Mouse (Mus musculus): Measurements from ENCODE around the gene Plch2. TPM values are rescaled to one million over a fixed set of nuclear protein-coding genes. Genes with fewer than 3 reads are reported as not detected.
A peak's percentile ranks its signal among the peaks of the same experiment; 100 is the strongest.

Plch2 gene
- polyA plus RNA-seq, 1 experiment from 2014 or later, result 17.0 TPM

DNA sequence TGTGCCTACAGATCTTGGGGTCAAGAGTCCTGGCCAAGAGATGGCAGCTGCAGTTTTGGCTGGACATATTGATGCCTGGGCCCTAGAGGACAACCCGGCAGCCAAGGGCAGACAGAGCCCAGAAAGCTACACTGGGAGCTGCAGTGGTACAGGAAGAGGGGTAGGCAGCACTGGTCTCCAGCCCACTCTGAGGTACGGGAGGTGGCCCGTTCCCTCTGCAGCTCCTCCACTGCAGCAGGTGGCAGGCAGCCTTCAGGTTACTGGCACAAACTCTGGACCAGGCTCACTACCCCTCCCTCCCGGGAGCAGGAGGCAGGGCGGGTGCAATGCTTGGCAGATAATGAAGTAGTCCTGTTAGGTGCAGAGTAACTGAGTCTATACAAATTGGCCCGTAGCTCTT is 15.9 kb downstream of the Plch2 start:
- ATAC-seq, result no peak
- Histone ChIP-seq H3K9ac (ENCODE audit: low read depth, low read length) (peak overlapping the region; percentile 58; the same call in 1 of the 2 replicates), H3K27me3 (replicated peaks; ENCODE audit: control insufficient read depth, insufficient read depth, low read length) (peaks cover 15% of the 10 kb centered on the region), H3K9me3 (ENCODE audit: control insufficient read depth, low read length) (no peaks in the 10 kb centered on the region), H3K27ac (ENCODE audit: low read depth, low read length) (no peak overlapping the region), H3K4me3 (ENCODE audit: low read length) (peak overlapping the region; percentile 22), H3K36me3 (ENCODE audit: control insufficient read depth, insufficient read depth, low read length) (no peaks in the 10 kb centered on the region), H3K4me1 (ENCODE audit: control insufficient read depth, insufficient read depth, low read depth, low read length) (peaks cover 32% of the 10 kb centered on the region), H3K4me2 (ENCODE audit: low read length) (peak overlapping the region; percentile 51)
- WGBS, result 41% methylated on average over 6 of the region's 6 CpGs

DNA sequence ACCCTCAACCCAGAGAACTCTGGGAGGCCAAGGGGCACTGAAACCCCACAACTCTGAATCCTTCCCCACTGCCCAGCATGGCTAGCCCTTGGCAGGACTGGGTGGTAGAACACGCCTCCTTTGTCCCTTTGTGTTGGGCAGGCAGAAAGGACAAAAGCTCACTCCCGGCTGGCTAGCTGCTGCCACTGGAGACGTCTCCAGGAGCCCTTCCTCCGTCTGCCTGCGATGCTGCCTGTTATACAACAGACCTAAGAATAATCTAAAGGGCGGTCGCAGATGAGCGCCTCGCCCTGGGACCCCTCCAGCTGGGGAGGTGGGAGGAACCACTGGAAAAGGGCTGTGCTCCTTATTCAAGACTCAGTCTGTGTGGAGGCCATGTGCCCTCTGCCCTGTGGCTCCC is 16.4 kb downstream of the Plch2 start:
- H3K9ac ChIP-seq (ENCODE audit: low read depth, low read length), result peak overlapping the region; percentile 58
- peaks cover 15% of the 10 kb centered on the region for H3K27me3 ChIP-seq (replicated peaks; ENCODE audit: control insufficient read depth, insufficient read depth, low read length)
- H3K9me3 ChIP-seq (ENCODE audit: control insufficient read depth, low read length), result no peaks in the 10 kb centered on the region
- peak; percentile 35; the same call in 1 of the 2 replicates for ATAC-seq
- H3K4me1 ChIP-seq (ENCODE audit: control insufficient read depth, insufficient read depth, low read depth, low read length), result peaks cover 32% of the 10 kb centered on the region
- WGBS, result 4% methylated on average over 9 of the region's 9 CpGs
- peak overlapping the region; percentile 22 for H3K4me3 ChIP-seq (ENCODE audit: low read length)
- H3K36me3 ChIP-seq (ENCODE audit: control insufficient read depth, insufficient read depth, low read length), result no peaks in the 10 kb centered on the region
- H3K27ac ChIP-seq (ENCODE audit: low read depth, low read length), result no peak overlapping the region; the same call in 1 of the 2 replicates
- peak overlapping the region; percentile 51 for H3K4me2 ChIP-seq (ENCODE audit: low read length)

DNA sequence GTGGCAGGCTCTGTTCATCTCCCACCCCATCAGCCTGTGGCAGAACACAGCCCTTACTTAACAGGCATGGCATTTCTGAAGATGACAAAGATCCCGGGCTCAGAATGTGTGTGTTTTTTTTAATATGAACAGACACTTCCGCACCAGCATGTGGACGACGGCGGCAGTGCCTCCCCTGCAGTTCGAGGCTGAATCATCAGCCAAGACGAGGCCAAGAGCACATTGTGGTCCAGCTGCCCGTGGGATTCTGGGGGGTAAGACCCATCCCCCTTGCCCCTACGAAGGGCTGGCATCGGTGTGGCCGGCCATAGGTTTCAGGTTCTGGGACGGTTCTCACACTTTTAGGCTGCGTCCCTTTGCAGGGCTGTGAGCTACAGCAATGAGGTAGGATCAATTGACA is 21.8 kb downstream of the Plch2 start:
- H3K27me3 ChIP-seq (replicated peaks; ENCODE audit: control insufficient read depth, insufficient read depth, low read length), result peaks cover 3% of the 10 kb centered on the region; the same call in 1 of the 2 replicates
- H3K4me1 ChIP-seq (ENCODE audit: control insufficient read depth, insufficient read depth, low read depth, low read length), result peaks cover 14% of the 10 kb centered on the region
- no peak overlapping the region; the same call in 1 of the 2 replicates for H3K27ac ChIP-seq (ENCODE audit: low read depth, low read length)
- no peak overlapping the region for H3K9ac ChIP-seq (ENCODE audit: low read depth, low read length)
- ATAC-seq, result no peak
- no peaks in the 10 kb centered on the region for H3K9me3 ChIP-seq (ENCODE audit: control insufficient read depth, low read length)
- no peak overlapping the region for H3K4me3 ChIP-seq (ENCODE audit: low read length)
- no peaks in the 10 kb centered on the region for H3K36me3 ChIP-seq (ENCODE audit: control insufficient read depth, insufficient read depth, low read length)
- H3K4me2 ChIP-seq (ENCODE audit: low read length), result no peak overlapping the region
- 43% methylated on average over 13 of the region's 13 CpGs for WGBS

DNA sequence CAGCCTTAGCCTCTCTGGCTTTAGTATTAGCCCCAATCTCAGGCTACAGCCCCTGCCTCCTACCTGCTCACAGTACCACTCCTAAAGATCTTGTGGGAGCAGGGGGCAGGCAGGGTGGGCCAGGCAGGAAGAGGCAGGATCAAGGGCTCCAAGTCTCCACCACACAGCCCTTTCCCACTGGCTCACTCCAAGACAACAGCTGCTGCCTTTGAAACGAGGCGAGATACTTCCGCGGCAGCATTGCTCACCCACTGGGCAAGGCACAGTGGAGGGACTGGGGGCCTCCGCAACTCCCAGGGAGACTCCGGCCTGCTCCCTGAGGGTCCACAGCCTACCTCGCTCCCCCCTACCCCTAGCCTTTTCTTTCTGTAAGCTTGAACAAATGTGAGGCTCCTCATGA is 22.4 kb downstream of the Plch2 start:
- WGBS, result 28% methylated on average over 7 of the region's 7 CpGs
- Histone ChIP-seq H3K4me3 (ENCODE audit: low read length) (no peak overlapping the region), H3K27ac (ENCODE audit: low read depth, low read length) (no peak overlapping the region; the same call in 1 of the 2 replicates), H3K4me1 (ENCODE audit: control insufficient read depth, insufficient read depth, low read depth, low read length) (peaks cover 10% of the 10 kb centered on the region), H3K9me3 (ENCODE audit: control insufficient read depth, low read length) (no peaks in the 10 kb centered on the region), H3K9ac (ENCODE audit: low read depth, low read length) (no peak overlapping the region), H3K27me3 (replicated peaks; ENCODE audit: control insufficient read depth, insufficient read depth, low read length) (peaks cover 3% of the 10 kb centered on the region; the same call in 1 of the 2 replicates), H3K36me3 (ENCODE audit: control insufficient read depth, insufficient read depth, low read length) (no peaks in the 10 kb centered on the region), H3K4me2 (ENCODE audit: low read length) (no peak overlapping the region)
- 0 out of 2 replicates have a peak, but pooled peaks have one; percentile 9 for ATAC-seq

DNA sequence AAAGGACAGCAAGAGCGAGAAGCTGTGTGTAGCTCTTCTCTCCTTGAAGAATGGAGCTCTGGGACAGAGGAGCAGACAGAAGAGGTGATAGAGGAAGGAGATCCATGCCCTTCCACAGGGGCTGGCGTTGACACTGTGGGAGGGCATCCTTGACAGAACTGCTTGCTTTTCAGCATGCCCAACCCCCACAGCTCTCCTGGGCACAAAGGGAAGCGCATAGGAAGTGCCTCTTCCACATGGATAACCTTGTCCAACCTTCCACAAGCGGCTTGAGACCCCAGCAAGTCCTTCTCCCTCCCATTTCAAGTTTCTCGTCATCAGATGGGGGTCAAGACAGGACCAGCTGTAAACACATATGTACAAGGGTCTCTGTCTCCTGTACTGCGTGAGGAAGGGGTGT is 23.5 kb downstream of the Plch2 start:
- no peaks in the 10 kb centered on the region for H3K36me3 ChIP-seq (ENCODE audit: control insufficient read depth, insufficient read depth, low read length)
- H3K9me3 ChIP-seq (ENCODE audit: control insufficient read depth, low read length), result no peaks in the 10 kb centered on the region
- H3K4me2 ChIP-seq (ENCODE audit: low read length), result no peak overlapping the region
- H3K4me1 ChIP-seq (ENCODE audit: control insufficient read depth, insufficient read depth, low read depth, low read length), result peaks cover 10% of the 10 kb centered on the region
- WGBS, result 34% methylated on average over 6 of the region's 6 CpGs
- no peak overlapping the region for H3K4me3 ChIP-seq (ENCODE audit: low read length)
- no peak overlapping the region for H3K9ac ChIP-seq (ENCODE audit: low read depth, low read length)
- peaks cover 3% of the 10 kb centered on the region; the same call in 1 of the 2 replicates for H3K27me3 ChIP-seq (replicated peaks; ENCODE audit: control insufficient read depth, insufficient read depth, low read length)
- no peak overlapping the region for H3K27ac ChIP-seq (ENCODE audit: low read depth, low read length)
- ATAC-seq, result no peak

DNA sequence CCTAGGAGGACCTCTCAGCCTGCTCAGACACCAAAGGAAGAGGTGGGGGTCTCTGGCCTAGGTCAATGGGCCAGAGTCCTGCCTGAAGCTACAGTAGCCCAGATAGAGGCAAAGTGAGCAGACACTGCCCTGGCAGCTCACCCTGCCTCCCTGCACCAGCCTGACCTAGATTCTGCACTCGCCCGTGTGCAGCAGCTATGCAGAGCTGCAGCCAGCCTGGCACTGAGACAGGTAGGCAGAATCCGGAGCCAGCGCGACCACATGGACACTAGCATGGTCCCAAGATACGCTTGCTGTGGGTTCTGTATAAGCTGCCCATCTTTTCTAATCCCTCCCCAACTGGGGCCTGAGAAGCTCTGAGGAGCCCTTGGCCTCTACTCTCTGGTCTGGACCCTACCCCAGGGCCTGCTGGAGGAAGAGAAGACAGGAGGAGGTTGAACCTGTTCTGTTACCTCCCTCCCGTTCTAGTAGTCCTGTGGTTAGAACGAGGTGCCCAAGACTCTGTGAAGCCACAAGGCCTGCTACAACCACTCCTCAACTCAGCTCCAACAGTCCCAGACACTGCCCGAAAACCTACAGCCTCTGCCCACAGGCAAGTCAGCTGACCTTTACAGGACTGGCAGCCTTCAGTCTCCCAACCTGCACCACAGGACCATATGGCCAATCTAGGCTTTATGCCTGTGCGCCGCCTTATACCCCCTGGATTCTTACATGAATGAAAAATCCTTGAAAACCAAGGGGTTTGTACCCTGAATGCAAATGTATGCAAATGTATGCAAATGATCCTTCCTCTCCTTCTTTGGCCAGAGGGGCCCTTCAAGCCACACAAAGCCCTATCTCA is 32.2 kb downstream of the Plch2 start:
- Histone ChIP-seq H3K27ac (ENCODE audit: low read depth, low read length) (peak overlapping the region; percentile 75), H3K27me3 (replicated peaks; ENCODE audit: control insufficient read depth, insufficient read depth, low read length) (no peaks in the 10 kb centered on the region), H3K9ac (ENCODE audit: low read depth, low read length) (0 out of 2 replicates have a peak overlapping the region, but pooled peaks have one; percentile 18), H3K4me3 (ENCODE audit: low read length) (no peak overlapping the region), H3K9me3 (ENCODE audit: control insufficient read depth, low read length) (no peaks in the 10 kb centered on the region), H3K36me3 (ENCODE audit: control insufficient read depth, insufficient read depth, low read length) (no peaks in the 10 kb centered on the region), H3K4me1 (ENCODE audit: control insufficient read depth, insufficient read depth, low read depth, low read length) (peaks cover 14% of the 10 kb centered on the region), H3K4me2 (ENCODE audit: low read length) (no peak overlapping the region)
- WGBS, result 56% methylated on average over 11 of the region's 11 CpGs
- peak; percentile 31; the same call in 1 of the 2 replicates for ATAC-seq

DNA sequence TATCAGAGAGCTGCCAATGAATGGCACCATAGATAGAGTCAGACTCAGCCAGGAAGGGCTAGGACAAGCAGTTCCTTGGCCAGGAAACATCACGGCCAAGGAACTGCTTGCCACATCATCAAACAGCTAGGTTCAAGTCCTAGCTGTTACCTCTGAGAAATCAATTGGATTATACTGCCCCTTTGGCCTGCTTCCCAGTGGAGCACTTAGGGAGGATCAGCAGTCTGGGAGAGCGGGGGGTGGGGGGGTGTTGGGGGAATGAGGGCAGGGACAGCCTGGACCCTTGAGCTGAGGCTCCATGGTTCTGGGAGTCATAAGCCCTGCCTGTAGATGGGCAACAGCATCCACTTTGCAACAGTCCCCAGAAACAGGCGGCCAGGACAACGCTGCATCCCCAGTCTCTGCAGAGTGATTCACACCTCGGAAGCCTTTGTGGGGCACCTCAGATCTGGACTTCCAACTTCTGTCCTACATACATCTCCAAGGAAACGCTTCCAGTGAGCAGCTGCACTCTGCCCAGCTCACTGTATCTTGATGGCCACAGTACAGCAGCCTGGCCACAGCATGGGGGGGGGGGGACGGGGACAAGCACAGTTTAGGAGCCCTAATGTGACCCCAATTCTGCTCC is 34.2 kb downstream of the Plch2 start:
- Histone ChIP-seq H3K4me2 (ENCODE audit: low read length) (no peak overlapping the region), H3K27me3 (replicated peaks; ENCODE audit: control insufficient read depth, insufficient read depth, low read length) (no peaks in the 10 kb centered on the region), H3K4me1 (ENCODE audit: control insufficient read depth, insufficient read depth, low read depth, low read length) (peaks cover 22% of the 10 kb centered on the region), H3K36me3 (ENCODE audit: control insufficient read depth, insufficient read depth, low read length) (no peaks in the 10 kb centered on the region), H3K9ac (ENCODE audit: low read depth, low read length) (no peak overlapping the region), H3K9me3 (ENCODE audit: control insufficient read depth, low read length) (no peaks in the 10 kb centered on the region), H3K27ac (ENCODE audit: low read depth, low read length) (no peak overlapping the region), H3K4me3 (ENCODE audit: low read length) (no peak overlapping the region)
- WGBS, result 76% methylated on average over 7 of the region's 7 CpGs
- ATAC-seq, result no peak

DNA sequence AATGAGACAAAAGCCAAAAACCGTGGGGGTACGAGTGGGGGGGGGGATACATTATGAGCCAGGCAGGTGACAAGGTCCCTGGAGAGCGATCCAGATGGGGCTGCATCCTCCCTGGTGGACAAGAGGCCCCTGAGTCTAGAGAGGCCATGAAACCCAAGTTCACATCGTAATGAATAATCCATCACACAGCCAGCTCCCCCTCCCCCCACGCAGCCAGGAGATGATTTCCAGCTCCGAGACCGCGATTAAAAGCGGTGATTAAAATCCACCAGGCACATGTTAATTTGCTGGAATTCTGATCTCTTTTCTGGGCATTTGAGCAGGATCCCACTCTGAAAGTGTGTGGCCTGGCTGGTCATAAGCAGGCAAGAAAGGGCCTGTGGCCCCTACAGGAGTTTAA is 35.8 kb downstream of the Plch2 start:
- Histone ChIP-seq H3K27me3 (replicated peaks; ENCODE audit: control insufficient read depth, insufficient read depth, low read length) (no peaks in the 10 kb centered on the region), H3K4me3 (ENCODE audit: low read length) (no peak overlapping the region), H3K4me1 (ENCODE audit: control insufficient read depth, insufficient read depth, low read depth, low read length) (peaks cover 24% of the 10 kb centered on the region), H3K4me2 (ENCODE audit: low read length) (no peak overlapping the region), H3K9ac (ENCODE audit: low read depth, low read length) (no peak overlapping the region), H3K27ac (ENCODE audit: low read depth, low read length) (no peak overlapping the region), H3K36me3 (ENCODE audit: control insufficient read depth, insufficient read depth, low read length) (no peaks in the 10 kb centered on the region), H3K9me3 (ENCODE audit: control insufficient read depth, low read length) (no peaks in the 10 kb centered on the region)
- ATAC-seq, result no peak
- 36% methylated on average over 9 of the region's 9 CpGs for WGBS

DNA sequence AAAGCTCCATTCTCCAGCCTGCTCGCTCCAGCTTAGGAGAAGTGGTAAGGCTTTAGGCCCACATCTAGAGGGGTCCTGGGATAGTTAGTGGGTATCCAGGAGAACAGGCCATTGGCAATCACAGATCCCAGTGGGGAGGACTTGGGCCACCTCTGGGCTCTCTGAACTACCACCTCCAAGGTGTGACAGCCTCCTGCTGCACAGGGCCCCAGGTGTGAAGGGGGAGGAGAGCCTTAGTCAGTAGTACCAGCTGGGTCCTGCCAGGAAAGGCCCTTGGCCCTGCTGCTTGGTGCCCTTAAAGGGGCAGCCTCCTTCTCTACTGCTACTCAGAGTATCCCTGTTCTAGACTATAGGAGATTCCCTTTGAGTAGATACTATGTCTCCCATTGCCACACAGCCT is 36.4 kb downstream of the Plch2 start:
- Histone ChIP-seq H3K4me3 (ENCODE audit: low read length) (no peak overlapping the region), H3K4me1 (ENCODE audit: control insufficient read depth, insufficient read depth, low read depth, low read length) (peaks cover 24% of the 10 kb centered on the region), H3K27ac (ENCODE audit: low read depth, low read length) (no peak overlapping the region), H3K27me3 (replicated peaks; ENCODE audit: control insufficient read depth, insufficient read depth, low read length) (no peaks in the 10 kb centered on the region), H3K36me3 (ENCODE audit: control insufficient read depth, insufficient read depth, low read length) (no peaks in the 10 kb centered on the region), H3K9me3 (ENCODE audit: control insufficient read depth, low read length) (no peaks in the 10 kb centered on the region), H3K4me2 (ENCODE audit: low read length) (no peak overlapping the region), H3K9ac (ENCODE audit: low read depth, low read length) (no peak overlapping the region)
- 88% methylated on average over 1 of the region's 1 CpGs for WGBS
- no peak for ATAC-seq

All from hindbrain, embryonic 16.5 days (tissue).